Mouse (Mus musculus): ENCODE results near the gene Rbl1. TPM values are rescaled to one million over a fixed set of nuclear protein-coding genes. Genes with fewer than 3 reads are reported as not detected.

The Rbl1 gene
- total RNA-seq, 2 experiments from 2014 or later: 1.6 to 2.4 TPM

- no peak for DNase-seq (ENCODE audit: extremely low spot score in 1 of 2, low spot score in 2 of 2)
- Histone ChIP-seq H3K27ac (no peak overlapping the region), H3K4me3 (no peak overlapping the region)
- no peak for TF ChIP-seq CTCF (IDR thresholded peaks at IDR 0.05)
- intact Hi-C loops (cut with DNase I): loop anchor here (10.0 kb wide), 1 partner anchor 297 kb away; no protein-coding TSS in a partner anchor
Measured at GRCm38 (mm10) chr2:157101650-157102049, 102.7 kb downstream of the Rbl1 start.

GRCm38 (mm10) chr2:157100319-157100605, 104.1 kb downstream of the Rbl1 start:
- no peak for TF ChIP-seq CTCF (IDR thresholded peaks at IDR 0.05)
- H3K4me3 ChIP-seq: no peak overlapping the region
- intact Hi-C loops (cut with DNase I): loop anchor here (10.0 kb wide), 1 partner anchor 295 kb away; no protein-coding TSS in a partner anchor
- DNase-seq (ENCODE audit: extremely low spot score in 1 of 2, low spot score in 2 of 2): no peak
- H3K27ac ChIP-seq: no peak overlapping the region

- H3K27ac ChIP-seq: no peak overlapping the region
- H3K4me3 ChIP-seq: no peak overlapping the region
- DNase-seq (ENCODE audit: extremely low spot score in 1 of 2, low spot score in 2 of 2): no peak
- intact Hi-C loops (cut with DNase I): loop anchor here (10.0 kb wide), 2 partner anchors 295 to 315 kb away; no protein-coding TSS in a partner anchor
- TF ChIP-seq CTCF (IDR thresholded peaks at IDR 0.05): no peak
Measured at GRCm38 (mm10) chr2:157099532-157100318, 104.6 kb downstream of the Rbl1 start.

Other genes starting within 250 kb of the Rbl1 start
- gene Ndrg3, start 212.5 kb downstream of the Rbl1 start, total RNA-seq (2021): 100 to 1,000 TPM; 457 to 473 TPM
- 1 to 10 TPM; 5.8 to 6.3 TPM for gene Dsn1, start 197.4 kb downstream of the Rbl1 start, total RNA-seq (2021)
- gene Soga1, start 125.3 kb downstream of the Rbl1 start, total RNA-seq (2021): 10 to 100 TPM; 20.2 to 25.1 TPM
- gene Tldc2, start 117.5 kb downstream of the Rbl1 start, total RNA-seq (2021): not detected
- 10 to 100 TPM; 12.7 to 12.9 TPM for gene Samhd1, start 69.3 kb downstream of the Rbl1 start, total RNA-seq (2021)
- gene Rpn2, start 74.5 kb upstream of the Rbl1 start, total RNA-seq (2021): 100 to 1,000 TPM; 123 to 132 TPM
- gene Mroh8, start 75.0 kb upstream of the Rbl1 start, total RNA-seq (2021): 1 to 10 TPM; 1.6 to 2.4 TPM
- gene Ghrh, start 143.0 kb upstream of the Rbl1 start, total RNA-seq (2021): not detected
- gene Manbal, start 163.1 kb upstream of the Rbl1 start, total RNA-seq (2021): 10 to 100 TPM; 57.3 to 58.1 TPM
- 100 to 1,000 TPM; 133 to 134 TPM for gene Src, start 213.9 kb upstream of the Rbl1 start, total RNA-seq (2021)

All from left cerebral cortex, adult 2 months (tissue).